Mouse (Mus musculus) adrenal gland, postnatal 4 days (tissue): Measurements from ENCODE around the gene Pfn2. TPM values are rescaled to one million over a fixed set of nuclear protein-coding genes. Genes with fewer than 3 reads are reported as not detected.
A peak's percentile ranks its signal among the peaks of the same experiment; 100 is the strongest.
"Not testable (repeated sequence)": the region's sequence is repeated elsewhere in the genome, so short reads cannot be mapped to it uniquely, and the experiment has no call there.

Experiments used
- DNase-seq, 2 experiments: peaks; one replicate each; pipeline ENCODE4 v3.0.0; 2021 to 2022; ENCODE audit warnings: low spot score in 2 of 2, mixed read lengths in 2 of 2
- long read RNA-seq, 2 experiments: library from polyadenylated mRNA; stranded (forward); transcript quantifications; one replicate each; pipeline ENCODE4 v2.0.0; 2021
- total RNA-seq, 2 experiments: library from RNA; stranded (reverse); gene quantifications; 2 replicates each; pipeline ENCODE4 v1.2.3; 2021

Pfn2 gene
- total RNA-seq = 10 to 100 TPM; 67.2 to 76.4 TPM
- long read RNA-seq, experiment 1, transcript Pfn2-201 (3 exons, 2,342 nt) = major isoform, 51 of 64 reads
- long read RNA-seq, experiment 1, partial matches to known transcripts = 0 of 64 reads
- long read RNA-seq, experiment 1, other reads (novel, unspliced or antisense) = 13 of 64 reads
- long read RNA-seq, experiment 2, transcript Pfn2-201 (3 exons, 2,342 nt) = major isoform, 132 of 155 reads
- long read RNA-seq, experiment 2, partial matches to known transcripts = 1 of 155 reads
- long read RNA-seq, experiment 2, other reads (novel, unspliced or antisense) = 16 of 155 reads

DNA sequence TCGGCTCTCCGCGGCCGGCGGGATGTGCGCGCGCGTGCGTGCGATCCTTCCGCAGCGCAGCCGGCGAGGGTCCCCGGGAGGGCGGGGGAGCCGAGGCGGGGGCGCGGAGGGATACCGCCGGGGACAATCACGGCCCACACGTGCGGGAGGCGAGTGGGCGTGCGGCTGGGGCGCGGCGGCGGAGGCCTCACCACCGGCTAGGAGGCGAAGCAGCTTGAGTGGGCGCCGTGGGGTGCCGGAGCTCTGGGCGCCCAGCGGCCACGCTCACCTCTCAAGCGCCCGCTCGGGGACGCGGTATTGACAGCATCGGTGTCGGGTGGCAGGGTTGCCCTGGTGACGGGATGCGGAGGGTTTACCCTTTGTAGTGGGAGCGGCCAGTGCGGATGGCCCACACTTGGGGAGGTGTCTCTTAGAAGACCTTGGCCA is at the start of gene Pfn2:
Gene Pfn2, minus strand, starts transcription at position 320 of the 426 bp plus-strand sequence.
- peak; percentile 39 to 48 for DNase-seq

DNA sequence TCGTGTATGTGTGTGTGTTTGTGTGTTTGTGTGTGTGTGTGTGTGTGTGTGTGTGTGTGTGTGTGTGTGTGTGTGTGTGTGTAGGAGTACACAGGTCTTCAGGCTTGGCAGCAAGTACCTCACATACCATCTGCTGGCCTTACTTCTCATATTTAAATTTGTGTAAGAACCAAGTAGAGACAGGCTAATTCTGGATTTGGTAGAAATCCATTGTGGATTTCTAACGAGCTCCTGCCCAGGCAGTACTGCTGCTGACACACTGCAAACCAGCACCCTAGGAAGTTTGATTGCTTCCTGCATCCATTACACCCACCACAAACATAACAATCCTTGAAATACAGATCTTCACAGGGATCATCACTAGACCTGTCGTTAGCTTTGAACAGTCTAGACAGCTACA is 35.1 kb upstream of the Pfn2 start:
- no peak for DNase-seq

DNA sequence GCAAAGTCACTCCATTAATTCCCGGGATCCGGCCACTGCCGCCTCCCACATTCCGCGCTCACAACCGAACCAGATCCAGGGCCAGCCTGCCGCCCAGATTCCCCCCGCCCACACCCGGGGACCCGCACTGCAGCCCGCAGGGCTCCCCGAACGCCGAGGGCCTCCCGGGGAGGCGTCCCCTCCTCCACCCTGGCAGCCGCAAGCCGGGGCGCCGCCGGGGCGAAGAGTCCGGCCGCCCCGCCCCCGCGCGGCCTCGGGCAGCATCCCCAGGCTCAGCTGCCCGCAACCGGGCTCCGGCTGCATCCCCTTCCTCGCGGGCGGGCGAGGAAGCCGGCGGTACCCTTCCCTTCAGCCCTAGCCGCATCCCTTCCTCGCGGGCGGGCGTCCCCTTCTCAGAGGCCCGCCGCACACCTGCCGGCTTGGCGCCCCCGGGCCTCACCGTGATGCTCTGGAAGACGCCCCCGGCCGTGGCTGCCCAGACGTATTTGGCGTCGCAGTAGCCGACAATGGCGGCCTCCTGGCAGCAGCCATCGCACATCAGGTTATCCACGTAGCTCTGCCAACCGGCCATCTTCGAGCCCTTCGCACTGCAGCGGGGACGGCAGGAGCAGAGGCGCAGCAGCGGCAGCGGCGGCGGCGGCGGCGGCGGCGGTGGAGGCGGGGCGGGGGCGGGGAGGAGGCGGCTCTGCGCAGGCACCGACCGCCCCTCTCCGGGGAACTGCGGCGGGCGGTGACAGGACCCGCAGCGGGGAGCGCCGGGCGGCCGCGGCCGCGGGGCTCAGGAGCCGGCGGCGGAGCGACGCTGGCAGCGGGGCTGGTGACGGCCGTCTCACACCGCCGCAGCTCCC is 743 bp downstream of the Pfn2 start:
- DNase-seq = peak; percentile 28 to 29

DNA sequence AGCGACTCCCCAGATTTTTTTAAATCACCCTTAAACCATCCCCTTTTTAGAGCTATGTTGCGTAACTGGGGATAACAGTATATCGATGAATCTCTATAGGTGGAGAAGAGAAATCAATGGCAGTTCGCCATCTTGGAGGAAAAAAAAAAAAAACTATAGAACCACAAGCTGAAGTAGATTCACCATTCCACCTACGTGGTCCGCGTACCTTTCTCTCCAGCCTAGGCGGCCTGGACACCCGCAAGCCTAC is 1.3 kb downstream of the Pfn2 start:
- DNase-seq = no peak

DNA sequence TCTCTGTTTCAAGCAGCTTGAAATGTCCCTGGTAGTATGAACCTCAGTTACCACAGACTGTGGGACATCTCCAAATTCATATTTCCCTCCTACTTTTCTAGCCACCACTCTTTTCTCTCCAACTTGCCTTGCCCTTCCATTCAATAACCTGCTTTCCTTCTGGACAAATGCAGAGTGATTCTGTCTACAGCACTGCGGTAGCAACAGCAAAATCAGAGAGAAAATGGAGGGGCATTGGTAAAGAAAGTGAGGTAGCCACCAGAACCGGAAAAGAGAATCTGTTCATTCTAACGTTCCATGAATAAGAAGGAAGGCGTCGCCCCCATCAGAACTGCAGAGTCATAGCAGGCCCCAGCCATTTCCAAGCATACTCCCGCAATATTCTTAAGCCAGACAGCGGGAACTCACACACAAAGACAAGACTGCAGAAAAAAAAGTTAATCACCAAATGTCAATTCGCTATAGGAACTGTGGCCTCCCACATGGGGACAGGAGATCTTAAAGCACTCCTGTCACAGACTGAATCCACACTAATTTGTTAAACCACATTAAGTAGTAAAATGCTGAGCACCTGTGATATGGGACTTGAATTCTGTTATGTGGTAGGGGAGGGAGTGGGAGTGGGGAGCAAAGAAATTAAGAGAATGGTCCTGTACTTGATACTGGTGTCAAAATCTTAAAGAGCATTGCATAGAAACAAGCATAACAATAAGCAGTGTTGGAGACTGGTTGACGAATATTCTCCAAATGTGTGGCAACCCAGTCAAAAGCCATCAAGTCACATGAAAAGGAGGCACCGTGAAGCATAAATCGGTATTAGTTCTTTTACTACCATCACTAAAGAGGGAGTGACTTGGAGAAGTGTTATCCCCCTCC is 1.9 kb downstream of the Pfn2 start:
- no peak for DNase-seq

DNA sequence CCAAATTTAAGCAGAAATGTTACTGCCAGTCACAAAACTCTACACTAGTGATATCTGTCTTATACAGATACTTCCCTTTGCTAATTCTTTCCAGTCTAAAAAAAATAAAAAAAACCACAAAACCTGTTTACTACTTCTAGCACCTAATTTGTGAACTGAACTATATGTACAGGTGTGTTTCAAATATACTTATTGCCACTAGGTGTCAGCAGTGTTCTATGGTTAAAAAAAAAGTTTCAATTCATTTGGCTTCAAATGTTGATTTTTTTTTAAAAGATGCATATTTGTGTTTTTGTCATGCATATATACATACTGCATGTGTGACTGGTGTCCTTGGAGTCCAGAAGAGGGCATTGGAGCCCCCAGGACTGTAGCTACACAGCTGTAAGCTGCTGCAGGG is 4.1 kb downstream of the Pfn2 start:
- DNase-seq = no peak

DNA sequence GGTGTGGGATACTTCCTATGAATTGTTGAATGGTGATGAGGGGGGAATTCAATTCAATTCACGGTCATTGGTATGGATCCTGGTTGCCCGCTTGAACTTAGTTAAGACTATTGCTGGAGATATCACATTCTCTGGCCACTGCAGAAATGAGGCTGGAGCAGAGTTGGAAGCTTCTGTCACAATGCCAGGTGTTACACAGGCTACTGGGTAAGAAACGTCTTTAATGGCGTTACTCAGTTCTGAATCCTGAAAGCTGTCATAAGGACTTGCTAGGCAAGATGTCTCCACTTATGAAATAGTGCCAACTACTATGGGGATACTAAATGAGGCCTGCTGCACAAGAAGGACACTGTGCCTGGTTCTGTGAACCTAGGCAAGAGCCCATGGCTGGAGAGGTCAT is 11.0 kb downstream of the Pfn2 start:
- DNase-seq = no peak

DNA sequence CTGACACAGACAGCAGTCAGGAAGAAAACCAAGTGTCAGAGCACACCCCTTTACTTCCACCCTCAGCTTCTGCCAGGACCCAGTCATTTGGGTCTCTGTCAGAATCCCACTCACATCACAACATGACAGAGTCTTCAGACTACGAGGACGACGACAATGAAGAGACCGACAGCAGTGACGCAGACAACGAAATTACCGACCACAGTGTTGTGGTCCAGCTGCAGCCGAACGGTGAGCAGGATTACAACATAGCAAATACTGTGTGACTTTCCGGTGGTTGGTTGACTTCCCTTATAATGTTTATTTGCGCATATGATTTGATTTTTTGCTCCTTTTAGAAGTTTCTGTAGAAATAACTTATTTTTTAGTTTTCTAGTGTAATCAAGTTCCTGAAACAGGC is 14.3 kb downstream of the Pfn2 start:
- no peak for DNase-seq

DNA sequence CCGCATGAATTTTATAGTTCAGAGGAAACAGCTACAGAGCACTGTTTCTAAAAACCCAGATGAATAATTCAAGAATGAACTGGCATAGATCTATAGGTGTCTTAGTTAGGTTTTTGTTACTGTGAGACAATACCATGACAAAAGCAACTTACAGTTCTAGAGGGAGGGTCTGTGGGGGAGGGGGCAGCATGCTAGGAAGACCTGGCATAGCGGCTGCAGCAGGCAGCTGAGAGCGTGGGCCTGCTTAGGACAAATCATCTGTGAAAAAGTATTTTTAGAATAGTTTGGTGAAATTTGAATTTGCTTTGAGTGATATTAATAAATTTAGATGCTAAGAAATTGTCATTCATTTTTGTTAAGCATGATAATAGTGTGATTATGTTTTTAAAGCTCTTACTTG is 22.0 kb downstream of the Pfn2 start:
- no peak for DNase-seq

DNA sequence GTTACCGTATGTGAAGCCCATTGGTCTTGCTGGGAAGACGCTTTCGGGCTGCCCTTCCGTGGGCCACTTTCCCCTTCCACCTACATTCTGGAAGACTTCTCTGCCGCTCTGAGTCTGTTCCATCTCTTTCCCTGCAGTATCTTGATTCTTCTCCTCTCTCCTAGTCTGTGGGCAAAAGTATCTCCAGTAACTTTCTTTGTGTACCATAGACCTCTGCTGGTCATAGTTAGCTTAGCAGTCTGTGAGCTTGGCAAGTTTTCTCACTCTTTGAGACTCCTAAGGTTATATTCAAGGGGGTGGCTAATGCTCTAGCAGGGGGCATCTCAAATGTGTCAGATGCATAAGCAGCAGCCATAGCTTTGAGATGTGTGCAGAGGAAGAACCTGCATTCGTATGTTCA is 32.4 kb downstream of the Pfn2 start:
- no peak for DNase-seq

DNA sequence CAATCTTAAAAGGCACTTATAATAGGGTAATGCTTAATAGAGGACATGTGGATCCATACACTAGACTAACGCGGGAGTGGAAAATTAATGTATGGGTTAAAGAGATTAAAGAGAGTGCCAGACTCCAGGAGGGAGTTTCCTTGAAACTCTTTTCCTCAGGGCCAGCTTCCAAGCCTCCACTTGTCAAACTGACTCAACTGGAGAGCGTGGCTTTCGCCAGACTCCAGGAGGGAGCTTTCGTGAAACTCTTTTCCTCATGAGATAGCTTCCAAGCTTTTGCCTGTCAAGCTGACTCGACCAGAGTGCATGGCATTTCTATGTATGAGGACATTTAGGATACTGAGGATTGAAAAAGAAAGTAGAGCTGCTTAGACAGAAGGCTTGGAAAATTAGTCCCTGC is 52.8 kb downstream of the Pfn2 start:
- DNase-seq = not testable (repeated sequence)

Other genes starting within 250 kb of the Pfn2 start
- 10 to 100 TPM; 32.9 to 34.8 TPM for gene Commd2, start 196.4 kb downstream of the Pfn2 start, total RNA-seq
- gene Ankub1, start 155.3 kb downstream of the Pfn2 start, total RNA-seq = under 1 TPM in 1 of 2 experiments, not detected in 1; 0.14 TPM
- 10 to 100 TPM; 61.7 to 64.0 TPM for gene Rnf13, start 112.0 kb downstream of the Pfn2 start, total RNA-seq